Mouse (Mus musculus): ENCODE data around the gene Mrgprb1. TPM values are rescaled to one million over a fixed set of nuclear protein-coding genes. Genes with fewer than 3 reads are reported as not detected.
"Not testable (repeated sequence)": the region's sequence is repeated elsewhere in the genome, so short reads cannot be mapped to it uniquely, and the experiment has no call there.

Gene Mrgprb1
- total RNA-seq (2015) = not detected in 2 replicates
- total RNA-seq (2017) = not detected in 2 replicates

DNA sequence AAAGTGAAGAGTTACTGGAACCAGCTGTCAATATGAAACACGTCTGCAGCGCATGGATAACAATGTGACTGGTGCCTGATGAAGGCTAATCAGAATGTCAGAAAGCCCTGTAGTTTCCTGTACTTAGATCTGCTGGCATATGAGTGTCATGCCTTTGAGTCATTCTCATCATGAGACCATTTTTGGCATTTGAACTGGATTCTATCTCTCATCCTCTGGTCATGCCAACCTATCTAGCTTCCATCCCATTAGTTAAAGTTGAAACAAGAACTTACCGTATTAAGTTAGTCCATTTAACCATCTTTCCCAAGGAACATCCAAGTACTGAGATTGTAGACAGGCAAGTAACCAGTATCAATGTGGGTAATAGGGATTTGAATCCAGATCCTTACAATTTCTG, at the start of gene Mrgprb1:
Mrgprb1 (minus strand) TSS at position 101 of the 400 bp plus-strand sequence.
- ATAC-seq (replicated peaks; ENCODE audit: poor library complexity) = no peak

DNA sequence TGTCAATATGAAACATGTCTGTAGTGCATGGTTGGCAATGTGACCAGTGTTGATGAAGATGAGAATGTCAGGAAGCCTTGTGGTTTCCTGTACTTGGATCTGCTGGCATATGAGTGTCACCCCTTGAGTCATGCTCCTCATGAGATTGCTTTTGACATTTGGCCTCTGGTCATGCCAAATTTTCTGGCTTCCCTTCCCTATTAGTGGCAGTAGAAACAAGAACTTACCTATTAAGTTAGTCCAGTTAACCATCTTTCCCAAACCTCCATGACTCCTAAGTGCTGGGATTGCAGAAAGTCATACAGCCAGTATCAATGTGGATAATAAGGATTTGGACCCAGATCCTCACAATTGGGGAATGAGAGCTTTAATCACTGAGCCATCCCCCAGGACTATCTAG, 43.1 kb upstream of the Mrgprb1 start, which contains the start of gene Mrgprx2:
Mrgprx2 (minus strand) TSS at position 101 of the 400 bp plus-strand sequence.
- no peak for ATAC-seq (replicated peaks; ENCODE audit: poor library complexity)

DNA sequence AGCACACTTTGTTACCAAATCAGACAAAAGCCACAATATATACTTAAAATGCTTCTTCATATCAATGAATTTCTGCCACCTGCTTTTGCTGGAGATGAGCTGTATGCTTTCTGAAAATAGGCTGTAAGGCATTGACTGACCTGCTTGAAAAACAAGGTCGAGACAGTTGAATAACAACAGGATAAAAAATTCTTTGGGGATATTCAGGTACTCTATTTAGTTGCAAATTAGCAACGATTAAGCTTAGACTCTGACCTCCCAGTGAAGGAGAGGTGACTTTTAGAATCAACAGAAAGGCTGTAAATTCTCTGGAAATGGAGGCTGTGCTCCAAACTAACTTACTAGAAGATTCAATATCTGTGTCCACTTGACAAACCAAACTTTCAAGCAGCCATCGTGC, 19.6 kb downstream of the Mrgprb1 start:
- ATAC-seq (replicated peaks; ENCODE audit: poor library complexity) = no peak

DNA sequence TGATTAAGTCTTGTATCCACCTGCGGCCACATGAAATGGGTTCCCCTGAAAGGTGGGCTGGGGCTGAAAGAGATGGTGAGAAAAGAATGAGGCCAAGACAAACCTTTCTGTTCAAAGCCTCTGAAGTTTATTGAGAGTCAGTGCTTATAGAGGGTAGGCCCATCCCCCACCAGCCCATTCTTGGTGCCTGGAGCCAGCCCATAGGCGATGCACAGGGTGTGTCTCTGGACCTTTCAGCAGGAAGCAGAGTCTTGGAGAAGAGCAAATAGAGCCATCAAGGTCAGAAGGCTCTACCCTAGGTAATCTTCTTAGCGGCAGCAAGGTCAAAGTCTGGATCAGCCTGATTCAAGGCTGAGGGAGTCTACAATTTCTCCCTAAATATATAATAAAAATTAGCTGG, 20.2 kb downstream of the Mrgprb1 start:
- ATAC-seq (replicated peaks; ENCODE audit: poor library complexity) = not testable (repeated sequence)

Other genes starting within 250 kb of the Mrgprb1 start
- gene Mrgprb8, start 67.8 kb downstream of the Mrgprb1 start, total RNA-seq (2015) = not detected in 2 replicates
- not detected in 2 replicates for gene Mrgprb8, start 67.8 kb downstream of the Mrgprb1 start, total RNA-seq (2017)
- gene Mrgprx2, start 43.0 kb upstream of the Mrgprb1 start, total RNA-seq (2015) = not detected in 2 replicates
- gene Mrgprx2, start 43.0 kb upstream of the Mrgprb1 start, total RNA-seq (2017) = not detected in 2 replicates
- gene Mrgprb2, start 101.7 kb upstream of the Mrgprb1 start, total RNA-seq (2015) = not detected in 2 replicates
- not detected in 2 replicates for gene Mrgprb2, start 101.7 kb upstream of the Mrgprb1 start, total RNA-seq (2017)
- gene Mrgprb3, start 187.5 kb upstream of the Mrgprb1 start, total RNA-seq (2015) = not detected in 2 replicates
- not detected in 2 replicates for gene Mrgprb3, start 187.5 kb upstream of the Mrgprb1 start, total RNA-seq (2017)

Data from megakaryocyte progenitor cell, adult 5-6 weeks (primary cell).